Mouse (Mus musculus): ENCODE data around the gene Tecpr1. TPM values are rescaled to one million over a fixed set of nuclear protein-coding genes. Genes with fewer than 3 reads are reported as not detected.

Tecpr1 gene
- polyA plus RNA-seq, 1 experiment from 2014 or later = 13.1 TPM

GRCm38 (mm10) chr5:144207478-144207877 lies 15.9 kb downstream of the Tecpr1 start:
- Histone ChIP-seq H3K27ac (ENCODE audit: low read depth, low read length) (no peak overlapping the region), H3K4me3 (ENCODE audit: low read depth, low read length) (no peak overlapping the region), H3K4me2 (no peak overlapping the region), H3K27me3 (ENCODE audit: control insufficient read depth, insufficient read depth, low read length) (no peaks in the 10 kb centered on the region), H3K36me3 (ENCODE audit: control insufficient read depth, insufficient read depth, low read length) (peaks cover under 1% of the 10 kb centered on the region; the same call in 1 of the 2 replicates), H3K4me1 (ENCODE audit: control insufficient read depth, insufficient read depth, low read length) (no peaks in the 10 kb centered on the region), H3K9ac (ENCODE audit: low read length) (no peak overlapping the region), H3K9me3 (ENCODE audit: control insufficient read depth, low read length) (no peaks in the 10 kb centered on the region)
- WGBS = 45% methylated on average over 11 of the region's 11 CpGs
- DNase-seq (ENCODE audit: low spot score, missing footprints) (peak; percentile 91), ATAC-seq (ENCODE audit: low FRiP score) (peak; percentile 38; the same call in 1 of the 2 replicates)

- WGBS = 94% methylated on average over 15 of the region's 15 CpGs
- Histone ChIP-seq H3K4me3 (ENCODE audit: low read depth, low read length) (no peak overlapping the region), H3K4me1 (ENCODE audit: control insufficient read depth, insufficient read depth, low read length) (no peaks in the 10 kb centered on the region), H3K9me3 (ENCODE audit: control insufficient read depth, low read length) (no peaks in the 10 kb centered on the region), H3K27ac (ENCODE audit: low read depth, low read length) (no peak overlapping the region), H3K27me3 (ENCODE audit: control insufficient read depth, insufficient read depth, low read length) (no peaks in the 10 kb centered on the region), H3K9ac (ENCODE audit: low read length) (no peak overlapping the region), H3K36me3 (ENCODE audit: control insufficient read depth, insufficient read depth, low read length) (peaks cover 3% of the 10 kb centered on the region; the same call in 1 of the 2 replicates), H3K4me2 (no peak overlapping the region)
- no peak for DNase-seq (ENCODE audit: low spot score, missing footprints)
- no peak for ATAC-seq (ENCODE audit: low FRiP score)
Measured at GRCm38 (mm10) chr5:144206069-144206468, 17.3 kb downstream of the Tecpr1 start.

GRCm38 (mm10) chr5:144204911-144205310 lies 18.5 kb downstream of the Tecpr1 start:
- no peaks in the 10 kb centered on the region for H3K27me3 ChIP-seq (ENCODE audit: control insufficient read depth, insufficient read depth, low read length)
- H3K4me2 ChIP-seq = no peak overlapping the region
- no peak overlapping the region for H3K4me3 ChIP-seq (ENCODE audit: low read depth, low read length)
- H3K4me1 ChIP-seq (ENCODE audit: control insufficient read depth, insufficient read depth, low read length) = no peaks in the 10 kb centered on the region
- DNase-seq (ENCODE audit: low spot score, missing footprints) (no peak), ATAC-seq (ENCODE audit: low FRiP score) (no peak)
- no peak overlapping the region for H3K9ac ChIP-seq (ENCODE audit: low read length)
- no peaks in the 10 kb centered on the region for H3K9me3 ChIP-seq (ENCODE audit: control insufficient read depth, low read length)
- H3K27ac ChIP-seq (ENCODE audit: low read depth, low read length) = no peak overlapping the region
- 50% methylated on average over 10 of the region's 10 CpGs for WGBS
- peaks cover 3% of the 10 kb centered on the region; the same call in 1 of the 2 replicates for H3K36me3 ChIP-seq (ENCODE audit: control insufficient read depth, insufficient read depth, low read length)

GRCm38 (mm10) chr5:144204303-144204702 lies 19.1 kb downstream of the Tecpr1 start:
- no peak overlapping the region for H3K27ac ChIP-seq (ENCODE audit: low read depth, low read length)
- WGBS = 86% methylated on average over 12 of the region's 12 CpGs

GRCm38 (mm10) chr5:144203398-144203959 lies 19.9 kb downstream of the Tecpr1 start:
- Histone ChIP-seq H3K36me3 (ENCODE audit: control insufficient read depth, insufficient read depth, low read length) (peaks cover 3% of the 10 kb centered on the region; the same call in 1 of the 2 replicates), H3K4me1 (ENCODE audit: control insufficient read depth, insufficient read depth, low read length) (no peaks in the 10 kb centered on the region), H3K9ac (ENCODE audit: low read length) (no peak overlapping the region), H3K4me2 (no peak overlapping the region), H3K27me3 (ENCODE audit: control insufficient read depth, insufficient read depth, low read length) (no peaks in the 10 kb centered on the region), H3K9me3 (ENCODE audit: control insufficient read depth, low read length) (no peaks in the 10 kb centered on the region), H3K4me3 (ENCODE audit: low read depth, low read length) (no peak overlapping the region), H3K27ac (ENCODE audit: low read depth, low read length) (no peak overlapping the region)
- WGBS = 89% methylated on average over 10 of the region's 10 CpGs
- no peak for ATAC-seq (ENCODE audit: low FRiP score)
- DNase-seq (ENCODE audit: low spot score, missing footprints) = no peak

More at GRCm38 (mm10) chr5:144204303-144204702, 19.1 kb downstream of the Tecpr1 start:
- ATAC-seq (ENCODE audit: low FRiP score) (no peak), DNase-seq (ENCODE audit: low spot score, missing footprints) (no peak)
- H3K27me3 ChIP-seq (ENCODE audit: control insufficient read depth, insufficient read depth, low read length) = no peaks in the 10 kb centered on the region
- H3K36me3 ChIP-seq (ENCODE audit: control insufficient read depth, insufficient read depth, low read length) = peaks cover 3% of the 10 kb centered on the region; the same call in 1 of the 2 replicates
- H3K9me3 ChIP-seq (ENCODE audit: control insufficient read depth, low read length) = no peaks in the 10 kb centered on the region
- no peak overlapping the region for H3K4me2 ChIP-seq
- no peaks in the 10 kb centered on the region for H3K4me1 ChIP-seq (ENCODE audit: control insufficient read depth, insufficient read depth, low read length)
- no peak overlapping the region for H3K4me3 ChIP-seq (ENCODE audit: low read depth, low read length)
- H3K9ac ChIP-seq (ENCODE audit: low read length) = no peak overlapping the region

- Histone ChIP-seq H3K36me3 (ENCODE audit: control insufficient read depth, insufficient read depth, low read length) (peaks cover 3% of the 10 kb centered on the region; the same call in 1 of the 2 replicates), H3K9ac (ENCODE audit: low read length) (no peak overlapping the region)
- DNase-seq (ENCODE audit: low spot score, missing footprints) = no peak
Measured at GRCm38 (mm10) chr5:144202430-144202829, 21.0 kb downstream of the Tecpr1 start.

GRCm38 (mm10) chr5:144200616-144201015 lies 22.8 kb downstream of the Tecpr1 start:
- Histone ChIP-seq H3K36me3 (ENCODE audit: control insufficient read depth, insufficient read depth, low read length) (peaks cover 3% of the 10 kb centered on the region; the same call in 1 of the 2 replicates), H3K27me3 (ENCODE audit: control insufficient read depth, insufficient read depth, low read length) (no peaks in the 10 kb centered on the region), H3K4me1 (ENCODE audit: control insufficient read depth, insufficient read depth, low read length) (peaks cover 3% of the 10 kb centered on the region; the same call in 1 of the 2 replicates), H3K9me3 (ENCODE audit: control insufficient read depth, low read length) (no peaks in the 10 kb centered on the region), H3K27ac (ENCODE audit: low read depth, low read length) (no peak overlapping the region), H3K9ac (ENCODE audit: low read length) (no peak overlapping the region), H3K4me3 (ENCODE audit: low read depth, low read length) (no peak overlapping the region), H3K4me2 (no peak overlapping the region)
- ATAC-seq (ENCODE audit: low FRiP score) (no peak), DNase-seq (ENCODE audit: low spot score, missing footprints) (no peak)
- WGBS = 92% methylated on average over 11 of the region's 11 CpGs

More at GRCm38 (mm10) chr5:144202430-144202829, 21.0 kb downstream of the Tecpr1 start:
- no peak overlapping the region for H3K27ac ChIP-seq (ENCODE audit: low read depth, low read length)
- no peak for ATAC-seq (ENCODE audit: low FRiP score)
- no peaks in the 10 kb centered on the region for H3K9me3 ChIP-seq (ENCODE audit: control insufficient read depth, low read length)
- H3K4me1 ChIP-seq (ENCODE audit: control insufficient read depth, insufficient read depth, low read length) = no peaks in the 10 kb centered on the region
- H3K27me3 ChIP-seq (ENCODE audit: control insufficient read depth, insufficient read depth, low read length) = no peaks in the 10 kb centered on the region
- no peak overlapping the region for H3K4me3 ChIP-seq (ENCODE audit: low read depth, low read length)
- WGBS = 93% methylated on average over 6 of the region's 6 CpGs
- no peak overlapping the region for H3K4me2 ChIP-seq

GRCm38 (mm10) chr5:144195567-144195966 lies 27.8 kb downstream of the Tecpr1 start:
- Histone ChIP-seq H3K4me1 (ENCODE audit: control insufficient read depth, insufficient read depth, low read length) (peaks cover 6% of the 10 kb centered on the region; the same call in 1 of the 2 replicates), H3K36me3 (ENCODE audit: control insufficient read depth, insufficient read depth, low read length) (no peaks in the 10 kb centered on the region), H3K4me3 (ENCODE audit: low read depth, low read length) (no peak overlapping the region), H3K4me2 (no peak overlapping the region), H3K27ac (ENCODE audit: low read depth, low read length) (no peak overlapping the region), H3K27me3 (ENCODE audit: control insufficient read depth, insufficient read depth, low read length) (no peaks in the 10 kb centered on the region), H3K9ac (ENCODE audit: low read length) (no peak overlapping the region), H3K9me3 (ENCODE audit: control insufficient read depth, low read length) (no peaks in the 10 kb centered on the region)
- ATAC-seq (ENCODE audit: low FRiP score) (no peak), DNase-seq (ENCODE audit: low spot score, missing footprints) (no peak)
- 92% methylated on average over 8 of the region's 8 CpGs for WGBS

- ATAC-seq (ENCODE audit: low FRiP score) (no peak), DNase-seq (ENCODE audit: low spot score, missing footprints) (no peak)
- Histone ChIP-seq H3K36me3 (ENCODE audit: control insufficient read depth, insufficient read depth, low read length) (no peaks in the 10 kb centered on the region), H3K9ac (ENCODE audit: low read length) (no peak overlapping the region), H3K4me2 (no peak overlapping the region), H3K27ac (ENCODE audit: low read depth, low read length) (no peak overlapping the region), H3K27me3 (ENCODE audit: control insufficient read depth, insufficient read depth, low read length) (no peaks in the 10 kb centered on the region), H3K4me3 (ENCODE audit: low read depth, low read length) (no peak overlapping the region), H3K4me1 (ENCODE audit: control insufficient read depth, insufficient read depth, low read length) (peaks cover 12% of the 10 kb centered on the region), H3K9me3 (ENCODE audit: control insufficient read depth, low read length) (no peaks in the 10 kb centered on the region)
- WGBS = 84% methylated on average over 7 of the region's 7 CpGs
Measured at GRCm38 (mm10) chr5:144194416-144194815, 29.0 kb downstream of the Tecpr1 start.
